Mouse (Mus musculus): Measurements from ENCODE around the gene Cfap20.

- TF ChIP-seq POLR2AphosphoS2 (IDR thresholded peaks at IDR 0.05; ENCODE audit: low read length) (no peak), POLR2A (IDR thresholded peaks at IDR 0.05; ENCODE audit: control insufficient read depth in 1 of 2, insufficient read depth in 1 of 2, low read depth in 1 of 2, low read length in 2 of 2, poor library complexity in 1 of 2) (no peak), BHLHE40 (IDR thresholded peaks at IDR 0.05; ENCODE audit: borderline replicate concordance, low read depth, low read length) (no peak), CTCF (IDR thresholded peaks at IDR 0.05 in 2 of 3, conservative IDR thresholded peaks at IDR 0.05 in 1 of 3; ENCODE audit: control insufficient read depth in 1 of 3, insufficient read depth in 1 of 3, low read depth in 2 of 3, low read length in 3 of 3, poor library complexity in 1 of 3, severe bottlenecking in 1 of 3) (no peak)
Observed at GRCm38 (mm10) chr8:95452518-95452917, 17.8 kb upstream of the Cfap20 start.
